Mouse (Mus musculus): ENCODE results near the gene Katna1.

Katna1 gene

DNA sequence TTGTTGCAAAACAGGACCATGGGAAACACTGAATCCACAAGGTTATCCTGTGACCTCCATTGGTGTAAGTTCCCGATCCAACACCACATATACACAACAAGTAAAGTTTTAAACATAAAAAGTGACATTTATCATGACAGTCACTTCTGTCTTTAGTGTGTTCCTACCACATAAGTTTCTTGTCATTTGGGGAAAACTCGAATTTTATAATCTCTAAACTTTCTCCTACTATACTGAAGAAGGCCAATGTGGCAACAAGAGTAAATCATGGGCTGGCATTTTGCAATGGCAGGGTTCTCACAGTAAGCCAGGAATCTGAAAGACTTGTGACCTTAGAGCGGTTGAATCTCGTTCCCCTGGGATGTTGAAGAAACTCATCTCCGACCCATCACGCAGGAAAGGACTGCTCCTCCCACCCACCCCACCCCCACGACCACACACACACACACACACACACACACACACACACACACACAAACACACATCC, 54.0 kb downstream of the Katna1 start:
- no peak for DNase-seq (ENCODE audit: inconsistent ontology term)

- DNase-seq (ENCODE audit: inconsistent ontology term): peak; percentile 91
Observed at GRCm38 (mm10) chr10:7780238-7781176, 54.7 kb downstream of the Katna1 start.

DNA sequence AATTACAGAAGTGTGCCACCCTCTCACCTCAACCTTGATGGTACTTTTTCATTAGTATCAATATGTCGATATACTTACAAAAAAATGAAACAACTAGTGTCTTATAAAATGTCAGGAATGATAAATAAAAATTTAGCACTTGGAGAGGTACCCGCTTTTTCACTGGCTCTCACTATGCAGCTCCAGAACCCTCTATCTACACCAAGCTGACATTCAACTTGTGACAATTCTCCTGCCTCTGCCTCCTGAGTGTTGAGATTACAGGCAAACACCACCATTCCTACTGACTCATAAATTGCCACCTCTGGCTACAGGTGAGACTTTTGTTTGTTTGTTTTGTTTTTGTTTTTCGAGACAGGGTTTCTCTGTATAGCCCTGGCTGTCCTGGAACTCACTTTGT, 55.4 kb downstream of the Katna1 start:
- no peak for DNase-seq (ENCODE audit: inconsistent ontology term)

DNA sequence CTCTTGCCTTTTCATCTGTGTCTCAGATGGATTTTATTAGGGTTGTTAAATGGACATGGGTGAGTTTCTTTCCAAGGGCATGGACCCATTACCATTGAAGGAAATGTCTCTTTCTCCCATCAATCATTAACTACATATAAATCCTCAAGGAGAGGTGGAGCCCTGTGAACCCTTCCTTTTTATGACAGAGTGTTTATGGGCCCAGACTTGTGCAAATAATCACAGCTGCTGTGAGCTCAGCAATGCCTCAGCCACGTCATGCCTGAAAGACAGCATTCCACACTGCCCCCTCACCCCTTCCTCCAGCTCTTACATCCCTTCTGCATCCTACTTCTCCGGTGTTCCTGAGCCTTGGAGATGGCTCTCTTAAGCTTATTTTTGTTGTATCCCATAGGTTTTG, 61.5 kb downstream of the Katna1 start:
- no peak for DNase-seq (ENCODE audit: inconsistent ontology term)

GRCm38 (mm10) chr10:7792254-7792750, 66.5 kb downstream of the Katna1 start:
- no peak for DNase-seq (ENCODE audit: inconsistent ontology term)

GRCm38 (mm10) chr10:7792751-7793385, 67.1 kb downstream of the Katna1 start, which contains the start of the genes Ginm1 and Ppil4:
TSS of gene Ginm1 (minus strand) at chr10:7792824.
TSS of gene Ppil4 (plus strand) at chr10:7792891.
- peak; percentile 89 for DNase-seq (ENCODE audit: inconsistent ontology term)

DNA sequence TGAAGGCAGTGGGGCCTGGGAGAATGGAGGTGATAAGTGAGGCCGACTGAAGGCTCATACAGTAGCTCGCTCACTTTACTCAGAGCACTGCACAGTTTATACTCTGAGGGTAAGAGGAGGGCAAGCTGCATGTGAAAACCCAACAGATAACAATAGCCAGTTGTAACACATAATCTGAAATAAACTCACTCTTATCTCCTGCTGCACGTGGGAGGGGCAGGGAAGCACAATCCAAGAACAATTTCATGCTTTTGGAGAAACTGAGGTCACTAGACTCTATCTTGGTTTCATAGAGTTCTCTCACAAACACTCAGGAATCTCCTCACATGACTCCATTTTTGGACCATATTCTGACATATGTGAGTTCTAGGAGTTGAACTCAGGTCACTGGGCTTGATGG, 75.5 kb downstream of the Katna1 start:
- DNase-seq (ENCODE audit: inconsistent ontology term): no peak

GRCm38 (mm10) chr10:7802519-7803140, 76.8 kb downstream of the Katna1 start:
- DNase-seq (ENCODE audit: inconsistent ontology term): no peak

GRCm38 (mm10) chr10:7809937-7810336, 84.1 kb downstream of the Katna1 start:
- DNase-seq (ENCODE audit: inconsistent ontology term): peak; percentile 67
